Mouse (Mus musculus): ENCODE measurements at regions not wholly inside any gene's neighbourhood (a gene's known extent, or its start where the extent isn't known, plus 50 kb on each side); places are given as distances from the start of the nearest gene placed in this dataset.

GRCm38 (mm10) chr2:142964340-142964739 is 63.0 kb upstream of the Kif16b start:
- DNase-seq: peak; percentile 7

- DNase-seq: peak; percentile 37
These were observed 65.9 kb upstream of the Kif16b start for GRCm38 (mm10) chr2:142967250-142967649.

- DNase-seq: no peak
These were observed 79.4 kb upstream of the Kif16b start for GRCm38 (mm10) chr2:142980771-142981170.

DNA sequence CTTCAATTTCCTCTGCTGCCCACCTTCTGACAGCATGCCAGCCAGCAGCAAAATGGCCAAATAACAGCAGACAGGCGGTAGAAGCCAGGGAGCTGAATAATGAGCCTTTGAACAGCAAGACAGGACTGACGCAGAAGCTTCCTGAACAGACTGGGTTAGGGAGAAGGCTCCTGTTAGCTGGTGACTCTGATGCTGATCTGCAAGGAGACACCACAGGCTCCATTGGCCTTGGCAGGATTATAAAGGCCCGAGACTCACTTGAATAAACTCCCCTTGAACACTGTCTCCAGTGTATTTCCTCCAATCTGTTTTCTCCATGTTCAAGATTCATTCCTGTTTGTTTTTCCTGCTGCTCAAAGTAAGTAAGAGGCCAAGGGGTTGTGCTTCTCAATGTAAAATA is 74.1 kb upstream of the Snrpb2 start:
- DNase-seq: no peak

DNA sequence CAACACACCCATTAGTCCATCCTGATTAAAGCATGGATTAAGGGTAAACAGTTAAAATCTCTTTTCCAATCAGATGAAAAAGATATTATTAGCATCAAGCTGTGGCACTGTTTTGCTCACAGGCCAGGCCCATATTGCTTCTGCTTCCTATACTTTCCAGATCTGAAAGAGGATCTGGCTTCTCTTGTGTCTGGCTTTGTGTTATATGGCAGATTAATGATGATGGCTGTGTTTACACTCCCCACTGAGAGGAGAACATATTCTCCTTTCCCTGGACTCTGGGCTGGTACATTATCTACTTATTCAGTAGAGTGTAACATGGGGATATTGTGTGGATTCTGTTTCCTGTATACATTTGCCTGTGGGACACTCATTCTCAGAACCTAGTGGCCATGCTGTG is 66.8 kb upstream of the Snrpb2 start:
- no peak for DNase-seq

DNA sequence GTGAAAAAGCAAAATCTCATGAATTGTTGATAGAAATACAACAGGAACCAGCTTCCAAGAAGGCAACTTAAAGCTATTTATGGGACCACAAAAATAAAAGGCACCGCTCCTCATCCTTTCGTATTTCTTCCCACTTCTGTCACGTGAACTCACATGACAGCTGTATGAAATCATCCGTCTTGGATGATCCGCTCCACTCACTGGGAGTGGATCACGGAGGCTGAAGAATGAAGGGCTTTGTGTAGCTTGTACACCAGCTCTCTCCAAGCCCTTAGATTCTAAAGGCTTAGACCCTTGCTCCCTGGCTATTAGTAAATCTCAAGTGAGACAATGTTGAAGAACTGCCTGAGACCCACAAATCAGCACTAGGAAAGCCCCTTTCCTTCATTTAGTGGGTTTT is 60.0 kb upstream of the Snrpb2 start:
- no peak for DNase-seq

- no peak for DNase-seq
These were observed 59.5 kb upstream of the Snrpb2 start for GRCm38 (mm10) chr2:143003341-143003740.

- no peak for DNase-seq
These were observed 51.5 kb upstream of the Snrpb2 start for GRCm38 (mm10) chr2:143011380-143011779.
